Mouse (Mus musculus) CH12.LX (cell line): Measurements from ENCODE around the gene Fig4. TPM values are rescaled to one million over a fixed set of nuclear protein-coding genes. Genes with fewer than 3 reads are reported as not detected.

Experiments used
- DNase-seq: peaks from one replicate; pipeline ENCODE4 v3.0.0-alpha.2; 2013; ENCODE audit errors: extremely low read depth
- H3K27ac ChIP-seq: 2 replicates; pipeline ENCODE4 v1.5.1; 2012; ENCODE audit warnings: low read depth, mild to moderate bottlenecking, control low read depth, moderate library complexity; ENCODE audit not compliant: insufficient read depth
- H3K27me3 ChIP-seq: replicated peaks from 2 replicates; pipeline ENCODE3; 2012; ENCODE audit warnings: inconsistent platforms
- H3K36me3 ChIP-seq, 2 experiments: replicated peaks in 1 of 2; 2 replicates each; pipeline versions ENCODE3 to v1.6.1; 2012; ENCODE audit warnings: inconsistent platforms in 1 of 2, low read length in 1 of 2, mild to moderate bottlenecking in 1 of 2, mixed read lengths in 1 of 2, moderate library complexity in 1 of 2; ENCODE audit not compliant: control insufficient read depth in 1 of 2, insufficient read depth in 1 of 2
- H3K4me1 ChIP-seq, 2 experiments: 2 replicates each; pipeline ENCODE4 v1.6.1; 2012; ENCODE audit warnings: inconsistent platforms in 1 of 2, moderate library complexity in 1 of 2; ENCODE audit not compliant: insufficient read depth in 2 of 2, control insufficient read depth in 1 of 2
- H3K4me2 ChIP-seq: 2 replicates; pipeline ENCODE4 v1.6.1; 2012; ENCODE audit warnings: low read depth, mild to moderate bottlenecking, control low read depth; ENCODE audit not compliant: poor library complexity, insufficient read depth, severe bottlenecking
- H3K4me3 ChIP-seq, 3 experiments: fragments of 150-350 bp in 1 of 3; sonication (generic) in 1 of 3; replicated peaks in 1 of 3; 2 replicates each; pipeline versions ENCODE3 to v1.5.1; 2011 to 2012; ENCODE audit warnings: low read depth in 2 of 3, low read length in 2 of 3, mild to moderate bottlenecking in 2 of 3, moderate library complexity in 2 of 3, control low read depth in 1 of 3, improper control_type of control experiment in 1 of 3, inconsistent platforms in 1 of 3, mixed read lengths in 1 of 3; ENCODE audit not compliant: poor library complexity in 1 of 3
- H3K79me2 ChIP-seq: replicated peaks from 2 replicates; pipeline ENCODE4 v1.6.1; 2012; ENCODE audit warnings: mild to moderate bottlenecking, moderate library complexity; ENCODE audit not compliant: control insufficient read depth, poor library complexity, insufficient read depth, severe bottlenecking; ENCODE audit errors: extremely low read depth
- H3K9ac ChIP-seq: 2 replicates; pipeline ENCODE4 v1.6.1; 2012; ENCODE audit warnings: low read depth, mild to moderate bottlenecking, control low read depth, moderate library complexity; ENCODE audit not compliant: insufficient read depth
- H3K9me3 ChIP-seq: replicated peaks from 2 replicates; pipeline ENCODE3; 2012; ENCODE audit warnings: low read length, inconsistent platforms, mixed read lengths
- BHLHE40 ChIP-seq: IDR thresholded peaks from 2 replicates; pipeline ENCODE4 v1.6.1; 2011; ENCODE audit warnings: mild to moderate bottlenecking, low read depth, low read length, improper control_type of control experiment
- CHD1 ChIP-seq: IDR thresholded peaks from 2 replicates; pipeline ENCODE4 v1.6.1; 2012; ENCODE audit warnings: low read depth, low read length, improper control_type of control experiment, inconsistent platforms
- CHD2 ChIP-seq: IDR thresholded peaks from 2 replicates; pipeline ENCODE4 v1.6.1; 2011; ENCODE audit warnings: low read length, improper control_type of control experiment
- ELF1 ChIP-seq: IDR thresholded peaks from 2 replicates; pipeline ENCODE4 v1.6.1; 2014; ENCODE audit warnings: low read depth, mild to moderate bottlenecking, inconsistent platforms, low read length, improper control_type of control experiment
- GABPA ChIP-seq: IDR thresholded peaks from 2 replicates; pipeline ENCODE4 v1.6.1; 2012; ENCODE audit warnings: low read depth, low read length, improper control_type of control experiment, inconsistent platforms; ENCODE audit not compliant: insufficient replicate concordance
- IRF4 ChIP-seq: IDR thresholded peaks from 2 replicates; pipeline ENCODE4 v1.6.1; 2014; ENCODE audit warnings: low read depth, mild to moderate bottlenecking, inconsistent platforms, low read length, improper control_type of control experiment
- MAX ChIP-seq: IDR thresholded peaks from 2 replicates; pipeline ENCODE4 v1.6.1; 2011; ENCODE audit warnings: low read length, improper control_type of control experiment
- MAZ ChIP-seq: IDR thresholded peaks from 2 replicates; pipeline ENCODE4 v1.6.1; 2012; ENCODE audit warnings: low read depth, mild to moderate bottlenecking, inconsistent platforms, low read length, improper control_type of control experiment, moderate library complexity
- MXI1 ChIP-seq: IDR thresholded peaks from 2 replicates; pipeline ENCODE4 v1.6.1; 2011; ENCODE audit warnings: mild to moderate bottlenecking, low read depth, low read length, improper control_type of control experiment
- NELFE ChIP-seq: IDR thresholded peaks from 2 replicates; pipeline ENCODE4 v1.6.1; 2011; ENCODE audit warnings: low read depth, low read length, improper control_type of control experiment
- NRF1 ChIP-seq: IDR thresholded peaks from 2 replicates; pipeline ENCODE4 v1.6.1; 2014; ENCODE audit warnings: low read depth, mild to moderate bottlenecking, inconsistent platforms, low read length, improper control_type of control experiment, moderate library complexity
- POLR2AphosphoS2 ChIP-seq: IDR thresholded peaks from 2 replicates; pipeline ENCODE4 v1.6.1; 2011; ENCODE audit warnings: low read depth, low read length, improper control_type of control experiment
- RAD21 ChIP-seq: IDR thresholded peaks from 2 replicates; pipeline ENCODE4 v1.6.1; 2011; ENCODE audit warnings: low read depth, mild to moderate bottlenecking, low read length, improper control_type of control experiment, moderate library complexity
- RCOR1 ChIP-seq: conservative IDR thresholded peaks from 2 replicates; pipeline ENCODE4 v1.6.1; 2012; ENCODE audit warnings: low read depth, mild to moderate bottlenecking, inconsistent platforms, low read length, improper control_type of control experiment
- SIN3A ChIP-seq: IDR thresholded peaks from 2 replicates; pipeline ENCODE4 v1.6.1; 2012; ENCODE audit warnings: low read length, improper control_type of control experiment, inconsistent platforms
- SMC3 ChIP-seq: IDR thresholded peaks from 2 replicates; pipeline ENCODE4 v1.6.1; 2011; ENCODE audit warnings: low read depth, low read length, improper control_type of control experiment
- TBP ChIP-seq: conservative IDR thresholded peaks from 2 replicates; pipeline ENCODE4 v1.6.1; 2011; ENCODE audit warnings: low read depth, low read length, improper control_type of control experiment
- TCF12 ChIP-seq: IDR thresholded peaks from 2 replicates; pipeline ENCODE4 v1.6.1; 2014; ENCODE audit warnings: low read depth, mild to moderate bottlenecking, inconsistent platforms, low read length, improper control_type of control experiment
- USF2 ChIP-seq: conservative IDR thresholded peaks from 2 replicates; pipeline ENCODE4 v1.6.1; 2011; ENCODE audit warnings: low read depth, low read length, improper control_type of control experiment
- ZC3H11A ChIP-seq: IDR thresholded peaks from 2 replicates; pipeline ENCODE4 v1.6.1; 2012; ENCODE audit warnings: low read depth, mild to moderate bottlenecking, inconsistent platforms, low read length, improper control_type of control experiment
- ZKSCAN1 ChIP-seq: IDR thresholded peaks from 2 replicates; pipeline ENCODE4 v1.6.1; 2012; ENCODE audit warnings: low read depth, inconsistent platforms, low read length, improper control_type of control experiment, borderline replicate concordance
- ZMIZ1 ChIP-seq: IDR thresholded peaks from 2 replicates; pipeline ENCODE4 v1.6.1; 2012; ENCODE audit warnings: low read depth, mild to moderate bottlenecking, inconsistent platforms, low read length, improper control_type of control experiment
- dilution Hi-C: fragments of 300-500 bp; cut with MboI; formaldehyde crosslinking; loops from 2 replicates; pipeline ENCODE4 v1.14.3; 2020; ENCODE audit warnings: low sequenced_read_pairs; ENCODE audit not compliant: extremely low pct_unique_long_range_greater_than_20kb, extremely low pct_ligation_motif_present
- in situ Hi-C: fragments of 300-500 bp; cut with MboI; formaldehyde crosslinking; loops from 3 replicates; pipeline ENCODE4 v1.14.3; 2019; ENCODE audit warnings: low sequenced_read_pairs, low pct_ligation_motif_present, low pct_unique_long_range_greater_than_20kb, mixed read lengths
- polyA plus RNA-seq: library from polyadenylated mRNA; unstranded; fragments of >175 nt; gene quantifications from 2 replicates; pipeline ENCODE4 v1.2.1, GENCODE M21; 2012; ENCODE audit warnings: low read depth; ENCODE audit not compliant: insufficient read length
- total RNA-seq, 2 experiments: library from RNA; depleted of rRNA; stranded (reverse); fragments of 300-350 nt in 1 of 2; fragments of >200 nt in 1 of 2; gene quantifications; 2 replicates each; pipeline ENCODE4 v1.2.3; 2012 to 2014

Fig4 gene
- total and polyA plus RNA-seq, 3 experiments = 22.6 to 39.6 (median 35.4) TPM

GRCm38 (mm10) chr10:41223499-41223898 is 79.6 kb downstream of the Fig4 start:
- Histone ChIP-seq H3K27me3 (no peaks in the 10 kb centered on the region), H3K4me1 (no peaks in the 10 kb centered on the region), H3K4me2 (no peak overlapping the region), H3K36me3 (peaks cover 21 to 78% of the 10 kb centered on the region in 2 experiments), H3K4me3 (no peak overlapping the region), H3K27ac (no peak overlapping the region), H3K79me2 (no peaks in the 10 kb centered on the region), H3K9me3 (no peaks in the 10 kb centered on the region), H3K9ac (no peak overlapping the region)
- dilution Hi-C loops (no loop called here), in situ Hi-C loops (no loop called here)
- DNase-seq = no peak
- TF ChIP-seq MAX (no peak), SMC3 (no peak), MAZ (no peak), IRF4 (no peak), POLR2AphosphoS2 (no peak), USF2 (no peak), ZC3H11A (no peak), RAD21 (no peak), RCOR1 (no peak), ZKSCAN1 (no peak), NRF1 (no peak), MXI1 (no peak), BHLHE40 (no peak), NELFE (no peak)

GRCm38 (mm10) chr10:41221204-41221603 is 81.9 kb downstream of the Fig4 start:
- in situ Hi-C loops = no loop called here
- H3K27me3 ChIP-seq = no peaks in the 10 kb centered on the region

GRCm38 (mm10) chr10:41218897-41219296 is 84.2 kb downstream of the Fig4 start:
- no peaks in the 10 kb centered on the region for H3K4me1 ChIP-seq
- H3K4me3 ChIP-seq = no peak overlapping the region
- no peak overlapping the region for H3K9ac ChIP-seq
- H3K27me3 ChIP-seq = no peaks in the 10 kb centered on the region
- no peaks in the 10 kb centered on the region for H3K9me3 ChIP-seq
- dilution Hi-C loops = no loop called here
- in situ Hi-C loops = no loop called here
- no peak overlapping the region for H3K27ac ChIP-seq
- no peak for DNase-seq
- H3K4me2 ChIP-seq = no peak overlapping the region
- no peaks in the 10 kb centered on the region for H3K79me2 ChIP-seq
- no peak for TF ChIP-seq POLR2AphosphoS2
- no peak for TF ChIP-seq ZMIZ1
- TF ChIP-seq TCF12 = no peak
- no peak for TF ChIP-seq GABPA
- no peak for TF ChIP-seq SIN3A
- TF ChIP-seq NRF1 = no peak
- no peak for TF ChIP-seq ELF1
- TF ChIP-seq TBP = no peak
- TF ChIP-seq MAZ = no peak
- no peak for TF ChIP-seq USF2
- no peak for TF ChIP-seq CHD2
- no peak for TF ChIP-seq CHD1
- TF ChIP-seq RAD21 = no peak
- no peak for TF ChIP-seq MAX
- TF ChIP-seq ZC3H11A = no peak
- TF ChIP-seq, all 38 proteins: peak for 0
- peaks cover 7 to 89% of the 10 kb centered on the region in 2 experiments for H3K36me3 ChIP-seq

More at GRCm38 (mm10) chr10:41221204-41221603, 81.9 kb downstream of the Fig4 start:
- Histone ChIP-seq H3K27ac (no peak overlapping the region), H3K9me3 (no peaks in the 10 kb centered on the region), H3K9ac (no peak overlapping the region), H3K4me1 (no peaks in the 10 kb centered on the region), H3K36me3 (peaks cover 12 to 78% of the 10 kb centered on the region in 2 experiments), H3K79me2 (no peaks in the 10 kb centered on the region), H3K4me3 (no peak overlapping the region), H3K4me2 (no peak overlapping the region)
- DNase-seq = no peak
- no peak for TF ChIP-seq CHD2
- dilution Hi-C loops = no loop called here
